Mouse (Mus musculus): Measurements from ENCODE around the gene Dnajc16. TPM values are rescaled to one million over a fixed set of nuclear protein-coding genes. Genes with fewer than 3 reads are reported as not detected.

Dnajc16 gene
- polyA plus RNA-seq, 1 experiment from 2014 or later, result 3.6 TPM

- Histone ChIP-seq H3K4me3 (no peak overlapping the region), H3K9ac (no peak overlapping the region), H3K4me1 (0 out of 2 replicates have a peak, but pooled peaks cover 6% of the 10 kb centered on the region), H3K27me3 (no peaks in the 10 kb centered on the region), H3K36me3 (peaks cover 17% of the 10 kb centered on the region), H3K4me2 (no peak overlapping the region), H3K9me3 (no peaks in the 10 kb centered on the region), H3K27ac (no peak overlapping the region)
- ATAC-seq (ENCODE audit: insufficient number of reproducible peaks, low FRiP score, low TSS enrichment, low read depth), result no peak
- 83% methylated on average over 13 of the region's 13 CpGs for WGBS
These were observed 28.1 kb upstream of the Dnajc16 start for GRCm38 (mm10) chr4:141818861-141819260.

DNA sequence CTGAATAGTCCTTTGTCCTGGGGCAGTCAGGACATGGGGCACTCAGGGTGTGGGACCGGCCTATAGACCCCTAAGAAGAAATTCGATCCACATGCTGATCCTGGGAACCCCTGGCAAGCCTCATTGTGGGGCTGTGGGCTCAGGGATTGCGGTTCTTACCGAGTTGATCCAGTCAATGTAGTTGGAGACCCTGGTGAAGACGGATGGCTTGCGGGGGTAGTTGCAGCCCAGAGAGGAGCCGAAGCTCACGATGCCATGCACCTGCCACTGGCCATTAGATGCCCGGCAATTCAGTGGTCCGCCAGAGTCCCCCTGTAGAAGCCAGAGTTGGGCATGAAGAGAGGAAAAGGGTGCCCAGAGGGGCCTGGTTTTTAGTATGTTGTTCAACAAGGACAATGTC, 27.0 kb upstream of the Dnajc16 start:
- no peak for ATAC-seq (ENCODE audit: insufficient number of reproducible peaks, low FRiP score, low TSS enrichment, low read depth)
- H3K27ac ChIP-seq, result no peak overlapping the region
- no peak overlapping the region for H3K4me3 ChIP-seq
- 75% methylated on average over 10 of the region's 10 CpGs for WGBS
- H3K4me1 ChIP-seq, result 0 out of 2 replicates have a peak, but pooled peaks cover 6% of the 10 kb centered on the region
- no peak overlapping the region for H3K4me2 ChIP-seq
- no peaks in the 10 kb centered on the region for H3K27me3 ChIP-seq
- H3K36me3 ChIP-seq, result peaks cover 29% of the 10 kb centered on the region
- no peaks in the 10 kb centered on the region for H3K9me3 ChIP-seq
- no peak overlapping the region for H3K9ac ChIP-seq

- H3K4me2 ChIP-seq, result no peak overlapping the region
- no peak overlapping the region for H3K4me3 ChIP-seq
- H3K36me3 ChIP-seq, result peaks cover 36% of the 10 kb centered on the region
- no peaks in the 10 kb centered on the region for H3K27me3 ChIP-seq
- H3K9ac ChIP-seq, result no peak overlapping the region
- no peak overlapping the region for H3K27ac ChIP-seq
- no peak for ATAC-seq (ENCODE audit: insufficient number of reproducible peaks, low FRiP score, low TSS enrichment, low read depth)
- 72% methylated on average over 14 of the region's 14 CpGs for WGBS
- 0 out of 2 replicates have a peak, but pooled peaks cover 6% of the 10 kb centered on the region for H3K4me1 ChIP-seq
- no peaks in the 10 kb centered on the region for H3K9me3 ChIP-seq
These were observed 26.3 kb upstream of the Dnajc16 start for GRCm38 (mm10) chr4:141816776-141817655.

- no peaks in the 10 kb centered on the region for H3K27me3 ChIP-seq
- no peak overlapping the region for H3K9ac ChIP-seq
- 85% methylated on average over 7 of the region's 7 CpGs for WGBS
- no peaks in the 10 kb centered on the region for H3K9me3 ChIP-seq
- H3K36me3 ChIP-seq, result peaks cover 43% of the 10 kb centered on the region
- ATAC-seq (ENCODE audit: insufficient number of reproducible peaks, low FRiP score, low TSS enrichment, low read depth), result no peak
- H3K27ac ChIP-seq, result no peak overlapping the region
- H3K4me1 ChIP-seq, result 0 out of 2 replicates have a peak, but pooled peaks cover 6% of the 10 kb centered on the region
- H3K4me2 ChIP-seq, result no peak overlapping the region
- H3K4me3 ChIP-seq, result no peak overlapping the region
These were observed 25.5 kb upstream of the Dnajc16 start for GRCm38 (mm10) chr4:141816267-141816666.

- 94% methylated on average over 7 of the region's 7 CpGs for WGBS
- no peak for ATAC-seq (ENCODE audit: insufficient number of reproducible peaks, low FRiP score, low TSS enrichment, low read depth)
These were observed 20.6 kb upstream of the Dnajc16 start for GRCm38 (mm10) chr4:141811375-141811774.

GRCm38 (mm10) chr4:141810975-141811374, 20.2 kb upstream of the Dnajc16 start:
- no peaks in the 10 kb centered on the region for H3K4me1 ChIP-seq
- H3K36me3 ChIP-seq, result peaks cover 94% of the 10 kb centered on the region
- no peak overlapping the region for H3K4me3 ChIP-seq
- H3K4me2 ChIP-seq, result no peak overlapping the region
- H3K27ac ChIP-seq, result no peak overlapping the region
- H3K9ac ChIP-seq, result no peak overlapping the region
- ATAC-seq (ENCODE audit: insufficient number of reproducible peaks, low FRiP score, low TSS enrichment, low read depth), result no peak
- H3K9me3 ChIP-seq, result no peaks in the 10 kb centered on the region
- no peaks in the 10 kb centered on the region for H3K27me3 ChIP-seq
- WGBS, result 96% methylated on average over 2 of the region's 2 CpGs

More at GRCm38 (mm10) chr4:141811375-141811774, 20.6 kb upstream of the Dnajc16 start:
- Histone ChIP-seq H3K4me3 (no peak overlapping the region), H3K36me3 (peaks cover 92% of the 10 kb centered on the region), H3K9ac (no peak overlapping the region), H3K9me3 (no peaks in the 10 kb centered on the region), H3K4me2 (no peak overlapping the region), H3K4me1 (no peaks in the 10 kb centered on the region), H3K27me3 (no peaks in the 10 kb centered on the region), H3K27ac (no peak overlapping the region)

DNA sequence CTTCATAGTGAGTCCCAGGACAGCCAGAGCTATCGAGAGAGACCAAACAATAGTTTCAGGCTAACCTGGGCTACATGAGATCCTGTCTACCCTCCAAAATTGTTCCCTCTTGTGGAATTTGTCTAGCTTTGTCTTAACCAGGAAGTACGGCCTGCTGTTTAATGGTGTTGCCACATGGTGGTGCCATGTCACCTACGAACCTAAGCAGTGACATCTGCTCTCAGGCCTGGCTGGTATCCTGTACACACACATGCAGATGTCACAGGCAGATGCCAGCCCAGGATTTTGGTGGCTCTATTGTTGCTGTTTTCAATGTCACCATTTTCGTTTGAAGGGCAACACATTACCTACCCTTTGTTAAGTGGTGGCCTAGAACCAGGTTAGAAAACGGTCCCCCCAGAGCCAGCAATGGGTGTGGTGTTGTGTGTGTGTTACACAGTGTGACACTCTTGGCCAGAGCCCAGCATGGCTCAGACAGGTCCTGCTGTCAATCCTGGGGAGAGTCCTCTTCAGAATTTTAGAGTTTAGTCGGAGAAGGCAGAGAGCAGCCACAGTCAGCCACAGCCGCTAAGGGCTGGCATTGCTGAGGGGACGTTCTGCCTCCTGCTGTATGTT, 19.2 kb upstream of the Dnajc16 start:
- ATAC-seq (ENCODE audit: insufficient number of reproducible peaks, low FRiP score, low TSS enrichment, low read depth), result no peak
- WGBS, result 79% methylated on average over 8 of the region's 8 CpGs
- Histone ChIP-seq H3K4me3 (no peak overlapping the region), H3K36me3 (peaks cover 98% of the 10 kb centered on the region), H3K27me3 (no peaks in the 10 kb centered on the region), H3K9me3 (no peaks in the 10 kb centered on the region), H3K4me1 (no peaks in the 10 kb centered on the region), H3K27ac (no peak overlapping the region), H3K9ac (no peak overlapping the region), H3K4me2 (no peak overlapping the region)

DNA sequence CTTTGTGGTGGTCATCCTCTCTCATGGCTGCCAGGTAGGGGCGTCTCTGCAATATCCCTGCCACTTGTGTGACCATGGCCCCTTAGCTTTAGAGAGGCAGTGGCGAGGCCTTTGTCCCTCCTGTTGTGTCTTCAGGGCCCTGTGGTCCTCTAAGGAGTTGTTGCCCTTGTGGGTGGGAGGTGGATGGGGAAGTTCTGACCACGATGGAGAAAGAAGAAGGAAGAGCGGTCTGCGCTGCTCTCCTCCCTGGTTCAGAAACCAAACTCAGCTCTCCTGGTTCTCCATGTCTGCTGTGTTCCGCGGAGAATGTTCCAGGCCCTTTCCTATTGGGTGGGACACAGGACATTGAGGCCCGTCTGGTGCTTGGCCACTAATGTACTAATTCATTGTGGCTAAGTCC, 15.2 kb upstream of the Dnajc16 start:
- H3K9me3 ChIP-seq, result no peaks in the 10 kb centered on the region
- ATAC-seq (ENCODE audit: insufficient number of reproducible peaks, low FRiP score, low TSS enrichment, low read depth), result no peak
- no peaks in the 10 kb centered on the region for H3K27me3 ChIP-seq
- 95% methylated on average over 8 of the region's 8 CpGs for WGBS
- H3K4me3 ChIP-seq, result no peak overlapping the region
- no peaks in the 10 kb centered on the region for H3K4me1 ChIP-seq
- H3K9ac ChIP-seq, result no peak overlapping the region
- H3K36me3 ChIP-seq, result peaks cover 79% of the 10 kb centered on the region
- H3K4me2 ChIP-seq, result no peak overlapping the region
- H3K27ac ChIP-seq, result no peak overlapping the region

DNA sequence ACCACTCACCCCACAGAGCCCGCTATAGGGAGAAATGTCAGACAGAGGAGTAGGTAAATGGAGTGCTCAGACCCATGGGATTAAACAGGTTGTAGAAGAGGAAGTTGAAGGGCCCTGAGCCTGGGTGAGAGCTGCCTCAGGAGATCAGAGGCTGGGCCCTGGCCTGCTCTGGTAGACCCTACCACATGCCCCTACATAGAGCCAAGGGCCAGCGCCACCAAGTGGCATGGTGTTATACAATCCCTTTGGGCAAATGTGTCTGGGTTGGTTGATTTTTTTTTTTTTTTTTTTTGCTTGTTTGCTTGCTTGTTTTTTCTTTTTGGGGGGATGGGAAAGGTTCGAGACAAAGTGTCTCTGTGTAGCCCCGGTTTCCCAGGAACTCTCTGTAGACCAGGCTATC, 13.4 kb upstream of the Dnajc16 start:
- no peaks in the 10 kb centered on the region for H3K27me3 ChIP-seq
- H3K9ac ChIP-seq, result no peak overlapping the region
- H3K4me3 ChIP-seq, result no peak overlapping the region
- no peak for ATAC-seq (ENCODE audit: insufficient number of reproducible peaks, low FRiP score, low TSS enrichment, low read depth)
- no peaks in the 10 kb centered on the region for H3K4me1 ChIP-seq
- peaks cover 61% of the 10 kb centered on the region for H3K36me3 ChIP-seq
- 86% methylated on average over 4 of the region's 4 CpGs for WGBS
- no peaks in the 10 kb centered on the region for H3K9me3 ChIP-seq
- H3K4me2 ChIP-seq, result no peak overlapping the region
- H3K27ac ChIP-seq, result no peak overlapping the region

DNA sequence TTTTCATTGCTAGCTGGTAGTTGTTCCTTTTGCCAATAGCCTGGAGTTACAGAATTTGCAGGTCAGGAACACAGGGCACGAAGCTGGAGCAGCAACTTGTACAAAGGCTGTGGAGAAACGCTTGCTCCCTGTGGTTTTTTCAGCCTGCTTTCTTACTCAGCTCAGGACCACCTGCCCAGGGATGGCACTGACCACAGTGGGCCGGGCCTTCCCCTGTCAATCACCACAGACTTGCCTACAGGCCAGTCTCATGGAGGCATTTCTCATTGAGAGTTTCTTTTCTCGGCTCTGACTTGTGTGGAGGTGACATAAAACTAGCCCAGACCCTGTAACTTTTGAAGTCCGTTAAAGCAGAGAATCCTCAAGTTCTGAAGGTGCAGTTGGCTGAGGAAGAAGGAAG, 6.8 kb upstream of the Dnajc16 start:
- Histone ChIP-seq H3K36me3 (0 out of 2 replicates have a peak, but pooled peaks cover 18% of the 10 kb centered on the region), H3K4me1 (peaks cover 20% of the 10 kb centered on the region), H3K27me3 (no peaks in the 10 kb centered on the region), H3K27ac (no peak overlapping the region), H3K9me3 (no peaks in the 10 kb centered on the region), H3K9ac (no peak overlapping the region), H3K4me2 (no peak overlapping the region), H3K4me3 (no peak overlapping the region)
- ATAC-seq (ENCODE audit: insufficient number of reproducible peaks, low FRiP score, low TSS enrichment, low read depth), result no peak
- 90% methylated on average over 5 of the region's 5 CpGs for WGBS

DNA sequence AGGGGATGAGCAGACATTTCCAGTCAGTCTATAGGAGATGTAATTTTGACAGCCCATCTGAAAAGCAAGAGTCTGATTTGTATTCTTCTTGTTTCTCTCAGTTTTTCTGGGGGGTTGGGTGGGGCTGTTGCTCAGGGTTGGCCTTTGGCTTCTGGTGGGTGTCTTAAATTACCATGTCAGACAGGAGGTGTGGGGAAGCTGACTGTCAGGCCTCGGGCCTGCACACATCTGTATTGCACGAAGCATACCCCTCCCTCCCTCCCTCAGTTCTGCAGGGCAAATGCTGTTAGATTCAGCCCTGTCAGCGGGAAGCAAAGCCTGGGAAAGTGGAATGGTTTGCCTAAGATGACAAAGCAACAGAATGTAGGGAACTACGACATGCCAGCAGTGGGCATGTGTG, 6.2 kb upstream of the Dnajc16 start:
- Histone ChIP-seq H3K4me3 (no peak overlapping the region), H3K36me3 (0 out of 2 replicates have a peak, but pooled peaks cover 18% of the 10 kb centered on the region), H3K27me3 (no peaks in the 10 kb centered on the region), H3K4me1 (peaks cover 20% of the 10 kb centered on the region), H3K9ac (no peak overlapping the region), H3K27ac (no peak overlapping the region), H3K4me2 (no peak overlapping the region), H3K9me3 (no peaks in the 10 kb centered on the region)
- 65% methylated on average over 4 of the region's 4 CpGs for WGBS
- ATAC-seq (ENCODE audit: insufficient number of reproducible peaks, low FRiP score, low TSS enrichment, low read depth), result no peak

DNA sequence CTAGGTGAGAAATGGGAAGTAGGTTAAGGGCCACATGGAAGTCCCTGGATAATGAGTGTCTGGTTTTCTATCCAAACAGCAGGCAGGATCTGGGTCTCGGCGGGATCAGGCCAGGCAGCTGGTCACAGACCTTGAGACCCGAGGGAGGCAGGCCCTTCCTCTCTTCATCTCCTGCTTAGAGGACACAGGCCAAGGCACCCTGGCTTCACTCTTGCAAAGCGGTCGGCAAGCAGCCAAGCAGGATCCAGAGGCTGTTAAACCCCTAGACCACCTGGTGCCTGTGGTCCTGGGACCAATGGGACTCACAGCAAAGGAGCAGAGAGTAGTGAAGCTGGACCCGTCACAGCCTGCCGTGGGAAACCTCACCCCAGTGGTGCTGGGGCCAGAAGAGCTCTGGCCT, 5.6 kb upstream of the Dnajc16 start:
- ATAC-seq (ENCODE audit: insufficient number of reproducible peaks, low FRiP score, low TSS enrichment, low read depth), result no peak
- 85% methylated on average over 7 of the region's 7 CpGs for WGBS
- Histone ChIP-seq H3K9me3 (no peaks in the 10 kb centered on the region), H3K4me1 (peaks cover 20% of the 10 kb centered on the region), H3K27me3 (no peaks in the 10 kb centered on the region), H3K27ac (no peak overlapping the region), H3K4me2 (no peak overlapping the region), H3K36me3 (0 out of 2 replicates have a peak, but pooled peaks cover 18% of the 10 kb centered on the region), H3K4me3 (no peak overlapping the region), H3K9ac (no peak overlapping the region)
